Mouse (Mus musculus) stomach, postnatal 0 days (tissue): ENCODE data around the gene Sumf1. TPM values are rescaled to one million over a fixed set of nuclear protein-coding genes. Genes with fewer than 3 reads are reported as not detected.

Experiments used
- ATAC-seq: fragments of 200-750 bp; cut with Nextera tagmentation; 2 replicates; pipeline ENCODE4 v1.8.0; 2017; ENCODE audit not compliant: low FRiP score, low TSS enrichment
- DNase-seq: peaks from one replicate; pipeline ENCODE4 v3.0.0-alpha.2; 2016; ENCODE audit warnings: low spot score
- H3K27ac ChIP-seq: fragments of 300-500 bp; sonication (generic); replicated peaks from 2 replicates; pipeline ENCODE4 v1.5.1; 2014; ENCODE audit warnings: mild to moderate bottlenecking, control low read depth
- H3K27me3 ChIP-seq: fragments of 300-500 bp; sonication (generic); 2 replicates; pipeline ENCODE4 v1.6.1; 2014; ENCODE audit warnings: low read length; ENCODE audit not compliant: control insufficient read depth, insufficient read depth
- H3K36me3 ChIP-seq: fragments of 300-500 bp; sonication (generic); 2 replicates; pipeline ENCODE4 v1.6.1; 2014; ENCODE audit warnings: low read length, mixed read lengths; ENCODE audit not compliant: control insufficient read depth, insufficient read depth
- H3K4me1 ChIP-seq: fragments of 300-500 bp; sonication (generic); replicated peaks from 2 replicates; pipeline ENCODE4 v1.6.1; 2014; ENCODE audit warnings: antibody characterized with exemption; ENCODE audit not compliant: control insufficient read depth, insufficient read depth
- H3K4me2 ChIP-seq: fragments of 300-500 bp; sonication (generic); replicated peaks from 2 replicates; pipeline ENCODE4 v1.6.1; 2014; ENCODE audit warnings: low read depth, mild to moderate bottlenecking, control low read depth, moderate library complexity
- H3K4me3 ChIP-seq: fragments of 300-500 bp; sonication (generic); 2 replicates; pipeline ENCODE4 v1.5.1; 2014; ENCODE audit warnings: low read depth, low read length, control low read depth
- H3K9ac ChIP-seq: fragments of 300-500 bp; sonication (generic); 2 replicates; pipeline ENCODE4 v1.6.1; 2014; ENCODE audit warnings: mild to moderate bottlenecking, low read length, control low read depth, mixed read lengths
- H3K9me3 ChIP-seq: fragments of 300-500 bp; sonication (generic); 2 replicates; pipeline ENCODE4 v1.6.1; 2016; ENCODE audit warnings: low read length; ENCODE audit not compliant: control insufficient read depth
- CTCF ChIP-seq: IDR thresholded peaks from 2 replicates; pipeline ENCODE4 v1.5.1; 2016; ENCODE audit warnings: antibody characterized with exemption, low read depth, mild to moderate bottlenecking, moderate library complexity
- EP300 ChIP-seq: optimal IDR thresholded peaks from 2 replicates; pipeline ENCODE3; 2016; ENCODE audit warnings: antibody characterized with exemption
- WGBS: fragments of 180-500 bp; shearing (Covaris S2); extraction: QIAGEN DNeasy Blood & Tissue Kit; methylation state at CpG from one replicate; pipeline ENCODE4 v1.1.7; 2014; 5-methylcytosine and 5-hydroxymethylcytosine counted together
- polyA plus RNA-seq: library from polyadenylated mRNA; unstranded; fragments of >200 nt; fragmentation: Nextera tagmentation; extraction: Ambion mirVana; gene quantifications from 2 replicates; pipeline ENCODE4 v1.2.1, GENCODE M21; 2015

The Sumf1 gene
- polyA plus RNA-seq, 1 experiment from 2014 or later = 20.0 TPM

- no peaks in the 10 kb centered on the region for H3K27me3 ChIP-seq
- DNase-seq (no peak), ATAC-seq (no peak)
- no peak overlapping the region for H3K4me2 ChIP-seq
- H3K4me1 ChIP-seq = no peaks in the 10 kb centered on the region
- H3K4me3 ChIP-seq = no peak overlapping the region
- H3K9ac ChIP-seq = no peak overlapping the region
- H3K9me3 ChIP-seq = no peaks in the 10 kb centered on the region
- H3K27ac ChIP-seq = no peak overlapping the region
- TF ChIP-seq CTCF (no peak), EP300 (no peak)
- 71% methylated on average over 7 of the region's 7 CpGs for WGBS
- H3K36me3 ChIP-seq = peaks cover 3% of the 10 kb centered on the region; the same call in 1 of the 2 replicates
Measured at GRCm38 (mm10) chr6:108167946-108168680, 17.3 kb downstream of the Sumf1 start.

GRCm38 (mm10) chr6:108165598-108165997 lies 19.8 kb downstream of the Sumf1 start:
- TF ChIP-seq EP300 = no peak
- no peak for TF ChIP-seq CTCF
- Histone ChIP-seq H3K9ac (no peak overlapping the region), H3K4me2 (no peak overlapping the region), H3K27ac (no peak overlapping the region), H3K9me3 (no peaks in the 10 kb centered on the region), H3K27me3 (no peaks in the 10 kb centered on the region), H3K4me1 (no peaks in the 10 kb centered on the region), H3K36me3 (no peaks in the 10 kb centered on the region; the same call in 1 of the 2 replicates), H3K4me3 (no peak overlapping the region)
- 89% methylated on average over 2 of the region's 2 CpGs for WGBS
- no peak for DNase-seq
- no peak for ATAC-seq

GRCm38 (mm10) chr6:108164935-108165334 lies 20.4 kb downstream of the Sumf1 start:
- 77% methylated on average over 5 of the region's 5 CpGs for WGBS
- H3K9me3 ChIP-seq = no peaks in the 10 kb centered on the region
- no peak overlapping the region for H3K27ac ChIP-seq
- H3K27me3 ChIP-seq = no peaks in the 10 kb centered on the region
- TF ChIP-seq EP300 (no peak), CTCF (no peak)
- ATAC-seq = no peak
- no peak overlapping the region for H3K4me2 ChIP-seq
- no peaks in the 10 kb centered on the region for H3K4me1 ChIP-seq
- H3K9ac ChIP-seq = no peak overlapping the region
- H3K4me3 ChIP-seq = no peak overlapping the region
- H3K36me3 ChIP-seq = no peaks in the 10 kb centered on the region; the same call in 1 of the 2 replicates
- no peak for DNase-seq

- Histone ChIP-seq H3K4me3 (no peak overlapping the region), H3K36me3 (no peaks in the 10 kb centered on the region; the same call in 1 of the 2 replicates), H3K4me1 (no peaks in the 10 kb centered on the region), H3K9me3 (no peaks in the 10 kb centered on the region), H3K27ac (no peak overlapping the region), H3K27me3 (no peaks in the 10 kb centered on the region), H3K9ac (no peak overlapping the region), H3K4me2 (no peak overlapping the region)
- ATAC-seq (no peak), DNase-seq (no peak)
- TF ChIP-seq CTCF (no peak), EP300 (no peak)
- WGBS = 28% methylated on average over 2 of the region's 2 CpGs
Measured at GRCm38 (mm10) chr6:108160608-108161007, 24.8 kb downstream of the Sumf1 start.

- WGBS = 40% methylated on average over 6 of the region's 6 CpGs
- Histone ChIP-seq H3K36me3 (no peaks in the 10 kb centered on the region; the same call in 1 of the 2 replicates), H3K27ac (no peak overlapping the region), H3K4me3 (no peak overlapping the region), H3K4me2 (no peak overlapping the region), H3K9me3 (no peaks in the 10 kb centered on the region), H3K4me1 (0 out of 2 replicates have a peak, but pooled peaks cover 4% of the 10 kb centered on the region), H3K9ac (no peak overlapping the region), H3K27me3 (no peaks in the 10 kb centered on the region)
- DNase-seq (no peak), ATAC-seq (no peak)
- no peak for TF ChIP-seq CTCF
- TF ChIP-seq EP300 = no peak
Measured at GRCm38 (mm10) chr6:108156881-108157280, 28.5 kb downstream of the Sumf1 start.

GRCm38 (mm10) chr6:108154243-108154642 lies 31.1 kb downstream of the Sumf1 start:
- H3K27me3 ChIP-seq = no peaks in the 10 kb centered on the region
- TF ChIP-seq EP300 = no peak
- TF ChIP-seq CTCF = no peak
- no peak overlapping the region for H3K27ac ChIP-seq
- H3K4me1 ChIP-seq = 0 out of 2 replicates have a peak, but pooled peaks cover 4% of the 10 kb centered on the region
- no peaks in the 10 kb centered on the region for H3K9me3 ChIP-seq
- no peak for ATAC-seq
- H3K9ac ChIP-seq = no peak overlapping the region
- DNase-seq = no peak
- 88% methylated on average over 4 of the region's 4 CpGs for WGBS
- no peak overlapping the region for H3K4me3 ChIP-seq
- no peaks in the 10 kb centered on the region for H3K36me3 ChIP-seq
- no peak overlapping the region for H3K4me2 ChIP-seq
